Mouse (Mus musculus) kidney, adult 18-20 months (tissue): Measurements from ENCODE around the gene Iah1.
A peak's percentile ranks its signal among the peaks of the same experiment; 100 is the strongest.

Source experiments
- DNase-seq: peaks from one replicate; pipeline ENCODE4 v3.0.0; 2021

Iah1 gene

DNA sequence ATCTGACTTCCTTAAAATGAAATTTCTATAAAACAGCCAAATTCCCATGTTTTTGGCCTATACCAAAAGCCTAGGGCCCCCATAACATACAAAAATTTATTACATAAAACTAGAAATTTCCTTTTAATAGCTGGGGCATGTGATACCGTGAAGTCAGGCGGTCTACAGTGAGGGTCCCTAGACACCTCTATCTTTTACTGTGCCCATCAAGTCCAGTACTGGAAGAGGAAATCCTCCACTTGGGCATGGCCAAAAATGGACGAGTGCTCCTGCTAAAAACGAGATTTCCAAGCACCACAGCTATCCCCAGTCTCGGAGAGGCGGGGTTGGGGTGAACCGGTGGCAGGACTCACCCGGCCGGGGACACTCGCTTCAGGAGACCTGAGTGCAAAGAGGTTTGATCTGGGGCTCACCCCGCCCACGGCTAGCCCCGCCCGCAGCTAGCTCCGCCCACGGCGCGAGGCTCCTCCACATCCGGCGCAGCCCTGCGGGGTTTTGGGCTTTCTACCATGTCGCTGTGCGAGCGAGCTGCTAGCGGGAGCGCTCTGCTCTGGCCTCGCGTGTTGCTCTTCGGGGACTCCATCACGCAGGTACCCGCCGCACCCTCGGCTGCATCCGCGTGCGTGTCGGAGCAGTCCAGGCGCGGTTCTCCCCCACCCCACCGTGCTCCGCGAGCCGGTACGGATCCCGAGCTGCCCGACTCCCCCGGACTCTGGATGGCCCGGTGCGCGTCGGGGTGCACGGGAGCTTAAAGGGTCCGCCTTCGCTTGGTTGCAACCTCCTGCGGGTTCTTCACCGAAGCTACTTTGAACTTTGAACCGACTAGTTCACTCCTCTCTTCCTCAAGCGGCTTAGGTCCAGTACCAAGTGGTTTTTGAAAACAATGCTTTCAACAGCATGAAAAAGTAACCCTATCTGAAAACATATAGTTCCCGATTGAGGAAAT, at the start of gene Iah1:
Gene Iah1 (plus strand): TSS at position 467 of the 946 bp plus-strand sequence.
- DNase-seq: peak; percentile 92

DNA sequence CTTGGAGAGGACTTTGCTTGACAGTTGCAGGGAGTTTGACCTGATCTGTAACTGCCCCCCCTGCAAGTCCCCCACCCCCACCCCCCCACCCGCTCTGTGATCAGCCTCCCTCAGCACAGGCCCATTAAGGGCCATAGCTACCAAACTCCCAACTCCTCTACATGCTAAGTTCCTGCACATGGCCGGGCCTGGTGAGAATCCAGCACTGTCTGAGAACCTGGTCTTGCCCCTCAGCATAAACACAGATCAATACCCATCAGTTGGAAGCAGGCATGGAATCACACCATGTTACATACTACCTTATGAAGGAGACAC, 49.4 kb upstream of the Iah1 start:
- no peak for DNase-seq

DNA sequence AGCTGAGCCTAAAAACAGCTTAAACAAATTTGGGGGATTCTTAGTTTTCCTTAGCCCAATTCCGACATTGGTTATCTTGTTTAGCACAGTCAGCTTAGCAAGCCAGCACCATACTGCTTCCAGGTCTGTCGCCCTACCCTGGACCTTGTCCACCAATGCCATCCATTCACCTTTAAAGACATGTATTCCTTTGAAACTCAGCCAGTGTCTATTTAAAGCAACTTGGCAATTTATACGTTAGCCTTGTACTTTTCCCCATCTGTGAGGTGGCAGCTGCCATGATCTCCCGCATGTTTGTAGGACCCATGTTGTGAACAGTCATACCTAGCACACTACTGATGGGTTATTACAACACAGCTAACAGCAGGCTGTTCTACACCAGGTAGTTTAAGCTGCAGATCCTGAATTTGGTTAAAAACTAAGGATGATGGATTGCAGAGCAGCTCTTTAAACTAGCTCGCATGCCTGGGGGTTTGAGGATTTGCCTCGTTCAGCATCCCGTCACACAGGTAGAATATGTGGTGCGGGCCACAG, 48.0 kb upstream of the Iah1 start:
- DNase-seq: no peak

DNA sequence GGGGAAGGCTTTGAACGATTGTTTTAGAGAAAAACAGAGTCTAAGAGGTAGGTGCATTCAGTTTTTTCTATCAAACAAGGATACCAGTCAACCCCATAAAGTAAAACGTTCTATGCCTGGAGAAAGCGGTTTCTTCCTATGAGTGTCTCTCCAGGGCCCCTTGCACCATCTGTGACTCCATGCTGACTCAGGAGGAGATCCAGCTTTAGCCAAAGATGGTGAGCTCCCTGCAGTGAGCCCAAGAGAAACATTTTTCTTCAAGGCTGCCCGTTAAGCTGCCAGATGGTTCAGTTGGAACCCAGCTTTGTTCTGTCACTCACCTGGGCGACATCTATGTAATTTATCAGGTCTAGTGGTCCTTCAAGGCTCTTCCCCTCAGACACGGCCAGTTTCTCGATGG, 41.7 kb upstream of the Iah1 start:
- DNase-seq: no peak

DNA sequence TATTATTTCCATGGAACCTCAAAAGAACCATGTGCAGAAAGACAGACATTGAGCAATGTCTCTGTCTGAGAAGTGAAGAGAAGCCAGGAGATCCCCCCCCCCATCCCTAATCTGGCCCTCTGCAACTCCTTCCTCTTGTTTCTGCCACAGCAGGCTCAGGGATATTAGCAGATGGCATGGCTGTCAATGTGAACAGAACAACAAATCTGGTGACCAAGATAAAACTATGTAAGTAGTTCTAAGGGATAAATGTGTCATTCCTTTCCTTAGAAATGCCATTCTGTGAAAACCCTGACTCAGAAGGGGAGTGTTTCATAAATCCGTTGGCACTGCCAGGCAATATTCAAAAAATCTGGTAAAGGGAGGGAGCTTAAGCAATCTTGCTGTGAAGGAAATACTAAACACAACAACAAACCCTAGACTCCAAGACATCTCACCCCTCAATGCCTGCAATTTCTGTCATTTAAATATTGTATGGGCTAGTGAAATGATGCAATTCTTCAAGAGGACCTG, 38.8 kb upstream of the Iah1 start:
- DNase-seq: no peak

DNA sequence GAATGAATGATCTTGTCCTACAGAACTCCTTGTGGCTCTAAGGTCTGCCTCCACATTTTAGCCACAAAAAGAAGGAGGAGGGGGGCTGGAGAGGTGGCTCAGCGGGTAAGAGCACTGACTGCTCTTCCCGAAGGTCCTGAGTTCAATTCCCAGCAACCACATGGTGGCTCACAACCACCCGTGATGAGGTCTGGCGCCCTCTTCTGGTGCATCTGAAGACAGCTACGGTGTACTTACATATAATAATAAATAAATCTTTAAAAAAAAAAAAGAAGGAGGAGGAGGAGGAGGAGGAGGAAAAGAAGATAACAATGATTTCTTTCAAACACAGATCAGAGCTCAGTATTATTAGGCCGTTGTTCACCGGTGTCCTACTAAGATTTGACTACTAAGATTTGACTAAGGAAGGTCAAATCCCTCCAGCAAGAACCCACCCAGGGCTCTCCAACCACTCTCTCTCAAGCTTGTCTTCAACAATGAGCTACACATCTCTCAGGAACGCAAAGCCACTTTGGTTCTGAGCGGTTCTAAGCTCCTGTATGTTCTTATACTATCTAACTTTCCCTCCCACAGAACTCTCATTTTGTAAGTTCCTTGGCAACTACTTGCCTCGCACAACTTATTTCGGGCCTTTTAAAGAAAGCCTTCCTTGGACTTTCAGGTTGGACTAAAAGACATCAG, 31.3 kb upstream of the Iah1 start, which contains the start of gene Cpsf3:
Gene Cpsf3 (plus strand): TSS at position 631 of the 681 bp plus-strand sequence.
- no peak for DNase-seq

DNA sequence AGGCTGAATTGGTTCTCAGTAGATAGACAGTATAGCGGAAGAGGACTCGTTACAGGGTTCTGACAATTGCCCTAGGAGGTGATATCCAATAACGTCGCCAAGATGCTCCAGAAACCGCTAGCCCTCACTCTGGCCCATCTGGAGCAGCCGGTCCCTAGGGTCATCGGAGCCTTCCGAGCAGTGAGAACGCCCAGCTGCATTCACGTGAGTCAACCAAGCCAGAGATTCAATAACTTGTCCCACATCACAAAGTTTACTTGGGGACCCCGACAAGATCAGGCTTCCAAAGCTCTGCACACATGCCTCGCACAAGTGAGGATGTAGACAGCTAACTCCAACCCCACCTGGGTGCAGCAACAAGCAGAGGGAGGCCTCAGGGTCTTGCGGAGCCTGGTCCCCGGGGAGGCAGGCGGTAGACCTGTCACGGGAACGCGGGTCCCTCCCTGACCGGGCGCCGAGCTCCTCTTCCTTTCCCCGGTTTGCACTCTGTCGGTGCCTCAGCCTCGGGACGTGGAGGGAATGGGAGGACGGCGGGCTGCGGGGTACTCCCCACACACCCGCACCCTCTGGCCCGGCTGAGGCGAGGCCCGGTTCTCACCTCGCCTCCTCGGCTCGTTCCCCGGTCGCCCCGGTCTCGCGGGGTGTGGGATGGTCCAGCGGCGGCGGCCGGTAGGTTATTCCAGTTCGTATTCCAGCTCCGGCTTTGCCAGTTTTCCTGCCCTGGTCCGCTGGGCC, 30.5 kb upstream of the Iah1 start:
- no peak for DNase-seq

DNA sequence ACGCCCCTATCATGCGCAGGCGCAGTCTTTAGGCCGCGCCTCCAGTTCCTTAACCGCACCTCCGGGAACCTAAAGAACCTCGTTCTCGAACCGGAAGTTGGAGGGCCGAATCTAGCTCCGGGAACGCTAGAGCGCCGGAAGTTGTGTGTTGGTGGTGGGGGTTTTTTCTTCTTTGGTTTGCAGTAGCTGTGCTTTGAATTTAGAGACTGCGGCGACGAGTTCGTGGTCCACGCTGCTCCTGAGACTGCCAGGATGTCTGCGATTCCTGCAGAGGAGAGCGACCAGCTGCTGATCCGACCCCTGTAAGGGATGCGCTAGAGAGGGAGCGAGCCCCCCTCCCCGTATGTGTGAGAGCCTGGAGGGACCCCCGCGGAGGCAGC, 30.0 kb upstream of the Iah1 start, which contains the start of gene Itgb1bp1:
Gene Itgb1bp1 (minus strand): TSS at position 42 of the 380 bp plus-strand sequence.
- peak; percentile 100 for DNase-seq

DNA sequence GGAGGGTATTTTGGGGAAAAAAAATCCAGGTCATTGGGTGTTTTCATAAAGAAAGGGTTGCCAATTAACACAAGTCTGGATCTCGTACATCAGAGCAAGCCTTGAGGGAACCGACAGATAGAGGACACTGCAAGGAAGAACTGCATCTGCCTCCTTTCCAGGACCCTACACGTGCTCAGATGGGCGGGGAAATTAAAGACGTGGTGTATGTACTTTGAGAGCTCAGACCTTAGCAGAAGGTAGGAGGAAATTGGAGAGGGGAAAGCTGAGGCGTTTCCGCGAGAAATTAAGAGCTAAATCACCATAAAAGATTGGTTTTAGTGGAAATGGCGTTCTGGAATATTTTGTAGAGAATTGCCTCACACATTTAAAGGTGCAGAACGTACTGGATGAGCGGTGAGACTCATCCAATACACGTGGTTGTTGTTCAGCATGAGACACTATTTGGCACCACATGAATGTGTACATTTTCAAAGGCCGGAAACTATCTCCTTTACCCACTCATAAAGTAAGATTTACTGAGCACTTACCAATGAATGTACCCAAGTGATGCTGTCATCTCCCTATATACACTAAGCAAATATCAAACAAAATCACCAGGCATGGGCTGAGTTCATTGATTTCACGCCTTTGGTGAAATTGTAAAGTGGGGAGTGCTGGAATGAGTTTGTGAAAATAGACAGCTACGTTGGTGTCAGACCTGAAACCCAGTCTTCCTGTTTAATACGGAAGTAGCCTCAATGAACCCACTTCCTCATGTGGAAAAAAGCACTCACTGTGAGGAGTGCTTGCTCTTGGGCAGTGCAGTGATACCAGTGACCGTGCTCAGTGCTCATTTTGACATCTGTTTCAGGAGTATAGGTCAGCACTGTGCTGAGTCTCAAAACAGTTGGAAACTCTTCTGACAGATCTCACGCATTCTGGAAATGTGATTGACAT, 29.2 kb upstream of the Iah1 start:
- DNase-seq: no peak

DNA sequence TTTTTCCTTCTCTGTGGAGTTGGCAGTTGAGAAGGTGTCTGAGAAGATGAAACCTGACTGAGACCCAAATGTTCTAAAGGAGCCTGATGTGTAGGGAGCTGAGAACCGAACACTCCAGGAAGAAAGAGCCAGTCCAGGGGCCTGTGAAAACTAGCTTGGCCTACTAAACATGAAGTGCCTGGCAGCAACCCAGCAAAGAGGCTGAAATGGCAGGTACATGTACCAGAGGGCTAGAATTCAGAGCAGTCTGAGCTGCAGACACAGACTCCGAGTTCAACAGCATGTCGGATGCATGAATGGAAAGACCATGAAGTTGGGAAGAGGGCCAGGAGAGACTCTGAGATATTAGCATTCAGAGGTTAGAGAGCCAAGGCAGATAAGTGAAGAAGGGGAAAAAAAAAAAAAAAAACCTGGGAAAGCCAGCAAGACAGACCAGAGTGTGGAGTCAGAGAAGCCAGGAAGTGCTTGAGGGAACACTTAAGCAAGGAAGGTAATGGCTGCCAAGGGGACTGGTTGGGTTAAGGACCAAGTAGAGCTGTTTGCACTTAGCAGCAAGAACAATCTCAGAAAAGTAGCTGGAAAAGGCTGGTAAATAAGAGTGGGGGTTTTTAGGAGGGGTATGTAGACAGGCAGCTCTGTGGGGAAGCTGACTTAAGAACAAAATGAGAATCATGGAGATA, 27.3 kb upstream of the Iah1 start:
- DNase-seq: no peak

DNA sequence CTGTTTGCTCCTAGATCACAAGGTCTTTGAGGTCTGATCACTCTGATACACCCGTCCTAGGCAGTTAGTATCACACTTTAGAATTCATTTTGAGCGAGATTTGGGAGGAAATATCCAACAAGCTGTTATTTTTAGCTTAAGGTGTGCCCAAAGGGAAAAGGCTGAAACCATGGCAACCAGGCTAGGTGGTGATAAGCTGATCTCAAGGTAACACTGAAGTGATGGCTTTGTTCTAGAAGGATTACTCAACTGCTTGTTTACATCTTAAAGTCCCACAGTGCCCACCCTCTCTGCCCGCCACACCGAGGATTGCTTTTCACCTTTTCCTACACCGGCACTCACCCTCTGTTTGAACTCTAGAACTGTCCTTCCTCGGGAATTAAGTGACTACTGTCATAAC, 26.5 kb upstream of the Iah1 start:
- DNase-seq: no peak

DNA sequence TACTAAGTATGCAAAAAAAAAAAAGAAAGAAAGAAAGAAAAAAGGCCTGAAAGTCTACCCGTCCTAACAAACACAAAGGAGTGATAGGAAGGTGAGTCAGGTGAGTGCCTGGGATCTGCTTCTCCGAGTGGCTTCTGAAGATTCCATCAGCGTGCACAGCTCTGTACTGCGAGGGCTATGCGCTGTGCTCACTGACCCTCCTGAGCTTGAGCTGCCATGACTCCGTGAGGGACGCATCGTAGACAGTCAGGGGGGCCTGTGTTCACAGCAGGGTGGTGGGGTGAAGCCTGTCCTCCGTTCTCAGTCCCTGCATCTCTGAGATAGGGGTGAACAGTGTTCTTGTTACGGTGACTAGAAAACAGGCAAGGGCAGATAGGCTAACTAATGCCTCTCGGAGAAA, 17.3 kb upstream of the Iah1 start:
- no peak for DNase-seq

DNA sequence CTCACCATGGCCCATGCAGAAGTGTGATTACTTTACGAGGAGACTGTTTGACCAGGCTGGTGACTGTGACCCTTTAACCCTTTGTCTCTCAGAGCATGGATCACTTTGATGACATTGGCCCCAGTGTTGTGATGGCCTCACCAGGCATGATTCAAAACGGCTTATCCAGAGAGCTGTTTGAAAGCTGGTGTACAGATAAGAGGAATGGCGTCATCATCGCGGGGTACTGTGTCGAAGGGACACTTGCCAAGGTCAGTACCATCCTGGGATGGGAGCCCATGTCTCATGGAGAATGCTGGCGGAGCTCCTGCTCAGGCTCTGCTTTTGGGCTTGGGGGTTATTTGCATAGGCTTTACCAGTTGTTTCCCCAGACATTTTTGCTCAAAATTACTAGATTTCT, 14.9 kb upstream of the Iah1 start:
- no peak for DNase-seq

DNA sequence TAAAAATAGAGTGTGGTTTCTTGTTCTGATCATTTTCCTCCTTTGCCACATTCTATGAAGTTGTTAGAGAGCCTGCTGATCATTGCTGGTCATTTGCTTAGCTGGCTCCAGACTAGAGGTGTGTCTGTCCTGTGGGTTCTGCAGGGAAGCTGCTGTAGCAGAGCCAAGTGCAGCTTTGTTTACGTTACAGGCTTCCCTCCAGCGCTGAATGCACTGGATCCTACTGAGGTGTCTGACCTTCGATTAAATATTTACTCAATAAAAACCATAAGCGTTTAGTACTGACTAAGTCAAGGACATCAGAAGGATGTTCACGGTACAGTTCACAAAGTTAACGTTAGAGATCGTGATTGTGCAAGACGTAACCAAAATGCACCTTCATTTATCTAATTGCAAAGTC, 14.3 kb upstream of the Iah1 start:
- peak; percentile 59 for DNase-seq

DNA sequence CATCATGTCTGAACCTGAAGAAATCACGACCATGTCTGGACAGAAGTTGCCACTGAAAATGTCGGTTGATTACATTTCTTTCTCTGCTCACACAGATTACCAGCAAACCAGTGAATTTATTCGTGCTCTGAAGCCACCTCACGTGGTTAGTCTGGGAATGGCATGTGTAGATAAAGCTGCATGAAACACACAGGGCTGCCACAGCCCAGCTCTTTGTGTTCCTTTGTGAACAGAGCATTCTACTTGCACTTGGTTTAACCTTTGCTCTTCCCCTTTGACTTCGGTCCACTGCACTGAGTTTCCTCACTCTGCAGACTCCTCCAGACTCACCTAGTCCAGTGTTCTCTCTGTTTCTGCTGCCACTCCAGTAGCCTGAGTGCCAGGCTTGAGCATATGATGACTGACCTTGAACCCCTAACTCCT, 13.8 kb upstream of the Iah1 start:
- DNase-seq: peak; percentile 68

DNA sequence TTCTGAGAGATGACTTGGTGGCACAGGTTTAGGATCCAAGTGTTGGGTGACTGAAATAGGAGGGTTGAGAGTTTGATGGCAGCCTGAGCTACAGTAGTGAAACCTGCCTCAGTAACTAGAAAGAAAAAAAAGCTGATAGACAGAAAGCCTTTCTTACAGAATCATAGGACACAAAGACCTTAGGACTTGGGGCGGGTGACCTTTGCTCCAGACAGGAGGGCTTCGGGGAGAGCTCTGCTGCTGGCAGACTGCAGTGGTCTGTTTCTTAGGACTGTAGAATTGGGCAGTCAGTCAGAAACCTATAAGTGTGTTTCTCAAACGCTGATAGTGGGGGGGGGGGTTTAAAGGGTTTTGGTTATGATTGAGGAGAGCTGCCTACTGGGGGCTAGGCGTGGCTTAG, 10.4 kb upstream of the Iah1 start:
- no peak for DNase-seq

DNA sequence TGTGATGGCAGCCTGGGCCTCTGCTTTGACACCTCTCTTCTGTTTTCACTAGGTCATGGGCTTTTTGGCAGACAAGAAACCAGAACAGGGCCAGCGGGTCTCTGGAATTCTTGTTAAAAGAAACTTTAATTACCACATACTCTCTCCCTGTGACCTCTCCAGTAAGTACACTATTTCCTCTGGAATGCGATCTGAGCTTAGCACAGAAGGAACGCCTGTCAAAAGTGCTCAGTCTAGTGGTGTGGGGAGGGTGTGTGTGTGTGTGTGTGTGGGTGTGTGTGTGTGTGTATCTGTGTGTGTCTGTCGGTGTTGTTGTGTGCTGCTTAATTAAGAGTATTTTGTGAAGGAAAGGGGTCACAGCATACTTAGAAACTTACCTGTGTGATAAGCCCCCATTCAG, 9.5 kb upstream of the Iah1 start:
- DNase-seq: no peak

DNA sequence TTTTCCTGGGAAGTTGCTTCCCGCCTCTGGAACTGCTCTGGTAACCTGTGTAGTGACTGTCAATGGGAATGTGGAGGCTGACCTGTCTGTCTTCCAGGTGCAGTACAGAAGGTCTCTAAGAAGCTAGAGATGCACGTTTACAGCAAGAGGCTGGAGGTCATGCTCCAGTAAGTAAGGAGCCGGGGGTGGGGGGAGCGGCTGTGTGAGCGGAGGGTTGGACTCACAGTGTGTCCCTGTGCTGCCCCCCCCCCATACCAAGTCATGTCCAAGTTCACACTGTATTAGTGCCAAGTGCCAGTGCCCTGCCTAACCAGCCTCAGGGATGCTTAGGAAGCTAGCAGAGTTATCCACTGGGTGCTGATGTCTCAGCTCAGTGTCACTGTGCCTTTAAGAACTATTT, 4.0 kb upstream of the Iah1 start:
- no peak for DNase-seq

DNA sequence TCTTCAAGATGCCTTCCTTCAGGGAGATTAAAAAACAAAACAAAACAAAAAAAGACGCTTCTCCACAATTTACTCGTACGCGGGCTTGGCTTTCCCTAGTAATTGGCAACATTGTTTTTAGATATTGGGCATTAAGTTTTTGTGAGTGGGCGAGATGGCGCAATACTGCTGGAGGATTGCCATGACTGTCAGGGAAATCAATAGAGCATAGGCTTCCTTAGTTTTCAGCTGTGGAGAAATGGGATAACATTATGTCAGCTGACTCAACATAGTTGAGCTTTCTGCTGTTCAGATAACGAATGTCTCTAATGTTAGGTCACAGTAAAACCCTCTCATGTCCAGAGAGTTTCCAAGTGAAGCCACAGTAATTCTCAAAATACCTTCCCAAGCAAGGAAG, 678 bp downstream of the Iah1 start:
- peak; percentile 47 for DNase-seq

DNA sequence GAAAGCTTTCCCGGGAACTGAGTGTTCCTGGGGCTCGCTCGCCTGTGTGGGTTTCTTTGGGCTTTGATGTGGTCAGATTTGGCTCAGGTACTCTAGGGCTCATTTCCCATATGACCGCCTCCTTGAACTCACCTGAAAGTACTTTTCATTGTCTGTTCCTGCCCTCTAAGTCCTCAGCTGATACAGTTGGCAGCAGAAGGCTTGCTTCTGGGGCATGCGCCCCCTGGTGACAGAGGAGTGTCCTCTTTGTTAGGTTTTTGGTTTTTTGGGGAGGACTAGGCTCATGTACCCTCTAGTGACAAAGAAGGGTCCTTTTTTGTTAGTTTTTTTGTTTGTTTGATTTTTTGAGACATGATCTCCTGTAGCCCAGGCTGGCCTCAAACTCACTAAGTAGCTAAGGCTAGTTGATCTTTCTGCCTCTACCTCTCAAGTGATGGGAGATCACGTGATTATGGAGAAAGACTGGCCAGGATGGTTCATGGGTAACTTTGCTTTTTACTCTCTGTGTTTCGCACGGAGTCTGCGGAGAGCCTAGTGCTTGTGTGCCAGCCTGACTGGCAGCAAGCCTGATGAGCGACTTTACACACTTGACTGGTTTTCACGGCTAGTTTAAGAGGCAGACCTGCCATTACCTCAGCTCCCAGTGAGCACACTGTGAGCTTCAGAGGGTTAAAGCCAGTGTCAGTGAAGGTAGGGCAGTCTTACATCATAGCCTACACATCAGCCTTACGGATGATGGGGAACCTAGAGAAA, 2.1 kb downstream of the Iah1 start:
- peak; percentile 72 for DNase-seq

DNA sequence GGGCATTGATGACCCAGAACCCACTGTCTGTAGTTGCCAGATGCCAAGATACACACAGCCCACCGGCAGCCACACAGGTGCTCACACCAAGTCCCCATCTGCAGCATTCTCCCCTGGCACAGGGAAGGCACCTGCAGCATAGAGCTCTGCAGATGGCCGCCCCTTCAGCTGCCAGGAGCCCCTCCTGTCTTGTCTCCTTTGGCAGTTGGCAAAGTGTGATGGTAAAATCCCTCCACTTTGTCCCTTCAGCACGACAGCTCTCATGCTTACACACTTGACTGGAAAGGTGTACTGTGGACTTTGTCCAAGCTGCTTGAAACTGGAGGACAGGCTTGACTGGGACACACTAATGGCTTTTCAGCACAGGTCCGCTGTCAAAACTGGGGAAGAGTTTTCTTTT, 4.1 kb downstream of the Iah1 start:
- no peak for DNase-seq
